Mouse (Mus musculus): ENCODE measurements around the gene Vav2. TPM values are rescaled to one million over a fixed set of nuclear protein-coding genes. Genes with fewer than 3 reads are reported as not detected.

Vav2 gene
- total and polyA plus RNA-seq, 2 experiments from 2014 or later, result 6.4 to 33.6 TPM

- Histone ChIP-seq H3K27ac (ENCODE audit: low read depth, low read length) (no peak overlapping the region), H3K4me1 (ENCODE audit: insufficient read depth, low read length) (no peaks in the 10 kb centered on the region), H3K27me3 (ENCODE audit: insufficient read depth, low read length) (no peaks in the 10 kb centered on the region), H3K36me3 (ENCODE audit: insufficient read depth, low read length) (no peaks in the 10 kb centered on the region), H3K4me3 (ENCODE audit: low read depth, low read length) (no peak overlapping the region), H3K9me3 (ENCODE audit: low read length) (no peaks in the 10 kb centered on the region), H3K9ac (replicated peaks; ENCODE audit: low read length, poor library complexity, severe bottlenecking) (no peak overlapping the region), H3K4me2 (ENCODE audit: low read depth, low read length, poor library complexity, severe bottlenecking) (no peak overlapping the region)
- WGBS, result 93% methylated on average over 5 of the region's 5 CpGs
- TF ChIP-seq CTCF (IDR thresholded peaks at IDR 0.05), result no peak
- DNase-seq (ENCODE audit: low spot score) (no peak), ATAC-seq (ENCODE audit: low FRiP score) (no peak)
Measured at GRCm38 (mm10) chr2:27314269-27314668, 112.6 kb downstream of the Vav2 start.

DNA sequence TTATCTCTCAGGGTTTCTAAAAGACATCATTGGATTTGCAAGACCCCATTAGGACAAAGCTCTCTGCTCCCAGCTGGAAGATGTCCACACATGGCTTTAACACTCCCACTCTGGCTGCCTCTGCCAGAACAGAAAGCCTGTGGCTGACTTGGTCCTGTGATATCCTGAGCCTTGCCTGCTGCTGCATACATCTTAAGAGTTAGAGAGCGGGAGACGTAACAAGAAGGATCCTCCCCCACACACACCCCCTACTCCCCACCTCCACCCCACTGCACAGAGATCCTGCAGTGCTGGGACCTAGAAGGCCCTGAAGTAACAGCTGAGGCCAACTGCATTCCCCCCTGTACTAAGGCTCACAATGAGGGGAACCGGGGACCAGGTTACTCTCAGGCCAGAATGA, 114.3 kb downstream of the Vav2 start:
- H3K27ac ChIP-seq (ENCODE audit: low read depth, low read length), result no peak overlapping the region
- no peak for DNase-seq (ENCODE audit: low spot score)
- no peak for TF ChIP-seq CTCF (IDR thresholded peaks at IDR 0.05)
- no peak overlapping the region for H3K4me2 ChIP-seq (ENCODE audit: low read depth, low read length, poor library complexity, severe bottlenecking)
- ATAC-seq (ENCODE audit: low FRiP score), result no peak
- H3K9me3 ChIP-seq (ENCODE audit: low read length), result no peaks in the 10 kb centered on the region
- 66% methylated on average over 3 of the region's 3 CpGs for WGBS
- no peaks in the 10 kb centered on the region for H3K27me3 ChIP-seq (ENCODE audit: insufficient read depth, low read length)
- H3K4me1 ChIP-seq (ENCODE audit: insufficient read depth, low read length), result no peaks in the 10 kb centered on the region
- H3K4me3 ChIP-seq (ENCODE audit: low read depth, low read length), result no peak overlapping the region
- no peak overlapping the region for H3K9ac ChIP-seq (replicated peaks; ENCODE audit: low read length, poor library complexity, severe bottlenecking)
- H3K36me3 ChIP-seq (ENCODE audit: insufficient read depth, low read length), result no peaks in the 10 kb centered on the region

DNA sequence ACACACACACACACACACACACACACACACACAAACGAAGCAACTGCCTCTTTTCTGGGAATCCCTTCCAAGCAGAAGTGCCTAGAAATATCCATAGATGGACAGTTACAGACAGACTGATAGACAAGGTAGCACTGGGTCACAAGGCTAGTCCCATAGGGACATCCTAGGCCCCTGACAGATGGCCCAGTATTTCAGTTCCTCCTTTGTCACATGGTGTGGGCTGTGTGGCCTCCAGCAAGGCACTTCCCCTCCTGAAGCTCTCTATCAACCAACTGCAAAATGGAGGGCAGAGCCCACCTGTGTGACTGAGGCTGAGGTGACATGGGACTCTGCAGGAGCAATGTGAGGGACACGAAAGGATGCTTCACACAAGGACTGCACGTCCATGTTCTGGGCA, 115.2 kb downstream of the Vav2 start:
- Histone ChIP-seq H3K4me1 (ENCODE audit: insufficient read depth, low read length) (no peaks in the 10 kb centered on the region), H3K9me3 (ENCODE audit: low read length) (no peaks in the 10 kb centered on the region), H3K9ac (replicated peaks; ENCODE audit: low read length, poor library complexity, severe bottlenecking) (no peak overlapping the region), H3K36me3 (ENCODE audit: insufficient read depth, low read length) (no peaks in the 10 kb centered on the region), H3K27ac (ENCODE audit: low read depth, low read length) (no peak overlapping the region), H3K4me3 (ENCODE audit: low read depth, low read length) (no peak overlapping the region), H3K27me3 (ENCODE audit: insufficient read depth, low read length) (no peaks in the 10 kb centered on the region), H3K4me2 (ENCODE audit: low read depth, low read length, poor library complexity, severe bottlenecking) (no peak overlapping the region)
- no peak for ATAC-seq (ENCODE audit: low FRiP score)
- WGBS, result 92% methylated on average over 3 of the region's 3 CpGs
- no peak for TF ChIP-seq CTCF (IDR thresholded peaks at IDR 0.05)
- no peak for DNase-seq (ENCODE audit: low spot score)

DNA sequence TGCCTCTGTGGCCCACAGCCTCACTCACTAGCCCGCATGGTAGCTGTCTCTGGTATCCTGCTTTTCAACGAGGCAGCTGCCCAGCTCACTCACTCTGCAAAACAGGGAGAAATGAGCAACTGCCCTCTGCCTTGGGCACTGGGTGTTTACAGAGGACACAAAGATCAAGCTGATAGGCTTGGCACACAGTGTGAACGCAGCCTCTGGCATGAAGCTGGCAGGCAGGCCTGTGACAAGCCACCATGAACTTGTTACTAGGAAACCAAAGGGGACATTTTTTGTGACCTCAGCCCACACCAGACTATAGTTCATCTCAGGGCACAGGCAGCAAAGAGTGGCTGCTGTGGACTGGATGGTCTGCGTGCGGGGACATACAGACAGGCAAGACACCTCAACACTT, 115.9 kb downstream of the Vav2 start:
- no peak overlapping the region for H3K27ac ChIP-seq (ENCODE audit: low read depth, low read length)
- TF ChIP-seq CTCF (IDR thresholded peaks at IDR 0.05), result no peak
- 80% methylated on average over 5 of the region's 5 CpGs for WGBS
- H3K4me1 ChIP-seq (ENCODE audit: insufficient read depth, low read length), result no peaks in the 10 kb centered on the region
- no peaks in the 10 kb centered on the region for H3K9me3 ChIP-seq (ENCODE audit: low read length)
- H3K27me3 ChIP-seq (ENCODE audit: insufficient read depth, low read length), result no peaks in the 10 kb centered on the region
- H3K36me3 ChIP-seq (ENCODE audit: insufficient read depth, low read length), result no peaks in the 10 kb centered on the region
- ATAC-seq (ENCODE audit: low FRiP score) (no peak), DNase-seq (ENCODE audit: low spot score) (peak; percentile 32)
- H3K4me2 ChIP-seq (ENCODE audit: low read depth, low read length, poor library complexity, severe bottlenecking), result no peak overlapping the region
- H3K4me3 ChIP-seq (ENCODE audit: low read depth, low read length), result no peak overlapping the region
- H3K9ac ChIP-seq (replicated peaks; ENCODE audit: low read length, poor library complexity, severe bottlenecking), result no peak overlapping the region

DNA sequence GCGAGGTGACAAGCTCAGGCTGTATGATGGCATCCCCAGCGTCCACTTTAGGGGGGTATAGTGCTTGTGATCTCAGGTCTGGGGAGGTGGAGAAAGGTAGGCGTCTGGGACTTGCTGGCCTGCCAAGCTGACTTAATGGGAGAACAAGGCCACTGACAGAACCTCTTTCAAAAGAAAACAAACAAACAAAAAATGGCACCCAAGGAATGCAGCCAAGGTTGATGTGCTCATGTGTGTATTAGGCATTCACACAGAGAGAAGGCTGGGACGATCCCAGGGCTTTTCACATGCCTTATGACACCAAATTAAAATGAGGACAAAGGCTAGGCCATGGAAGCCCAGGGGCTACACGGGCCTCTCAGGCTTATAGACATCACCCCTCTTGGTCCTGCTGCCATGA, 116.6 kb downstream of the Vav2 start:
- 67% methylated on average over 5 of the region's 5 CpGs for WGBS
- H3K9me3 ChIP-seq (ENCODE audit: low read length), result no peaks in the 10 kb centered on the region

GRCm38 (mm10) chr2:27306628-27307027, 120.2 kb downstream of the Vav2 start:
- Histone ChIP-seq H3K9ac (replicated peaks; ENCODE audit: low read length, poor library complexity, severe bottlenecking) (no peak overlapping the region), H3K36me3 (ENCODE audit: insufficient read depth, low read length) (no peaks in the 10 kb centered on the region), H3K4me3 (ENCODE audit: low read depth, low read length) (no peak overlapping the region), H3K4me1 (ENCODE audit: insufficient read depth, low read length) (peaks cover 6% of the 10 kb centered on the region), H3K27me3 (ENCODE audit: insufficient read depth, low read length) (no peaks in the 10 kb centered on the region), H3K4me2 (ENCODE audit: low read depth, low read length, poor library complexity, severe bottlenecking) (no peak overlapping the region), H3K27ac (ENCODE audit: low read depth, low read length) (no peak overlapping the region), H3K9me3 (ENCODE audit: low read length) (no peaks in the 10 kb centered on the region)
- DNase-seq (ENCODE audit: low spot score) (no peak), ATAC-seq (ENCODE audit: low FRiP score) (no peak)
- WGBS, result 82% methylated on average over 8 of the region's 8 CpGs
- no peak for TF ChIP-seq CTCF (IDR thresholded peaks at IDR 0.05)

More for the DNA sequence above, 116.6 kb downstream of the Vav2 start:
- no peaks in the 10 kb centered on the region for H3K36me3 ChIP-seq (ENCODE audit: insufficient read depth, low read length)
- no peaks in the 10 kb centered on the region for H3K27me3 ChIP-seq (ENCODE audit: insufficient read depth, low read length)
- no peak overlapping the region for H3K4me3 ChIP-seq (ENCODE audit: low read depth, low read length)
- DNase-seq (ENCODE audit: low spot score) (no peak), ATAC-seq (ENCODE audit: low FRiP score) (no peak)
- H3K4me1 ChIP-seq (ENCODE audit: insufficient read depth, low read length), result no peaks in the 10 kb centered on the region
- no peak overlapping the region for H3K9ac ChIP-seq (replicated peaks; ENCODE audit: low read length, poor library complexity, severe bottlenecking)
- H3K27ac ChIP-seq (ENCODE audit: low read depth, low read length), result no peak overlapping the region
- H3K4me2 ChIP-seq (ENCODE audit: low read depth, low read length, poor library complexity, severe bottlenecking), result no peak overlapping the region
- TF ChIP-seq CTCF (IDR thresholded peaks at IDR 0.05), result no peak

Data from midbrain, postnatal 0 days (tissue).